Mouse (Mus musculus): Measurements from ENCODE around the gene Gm3558. TPM values are rescaled to one million over a fixed set of nuclear protein-coding genes. Genes with fewer than 3 reads are reported as not detected.
"Not testable (repeated sequence)": the region's sequence is repeated elsewhere in the genome, so short reads cannot be mapped to it uniquely, and the experiment has no call there.

Gm3558 gene
- 6.1 and 6.7 TPM in 2 replicates for polyA plus RNA-seq (2015; fragmentation: Nextera tagmentation; extraction: Ambion mirVana)

DNA sequence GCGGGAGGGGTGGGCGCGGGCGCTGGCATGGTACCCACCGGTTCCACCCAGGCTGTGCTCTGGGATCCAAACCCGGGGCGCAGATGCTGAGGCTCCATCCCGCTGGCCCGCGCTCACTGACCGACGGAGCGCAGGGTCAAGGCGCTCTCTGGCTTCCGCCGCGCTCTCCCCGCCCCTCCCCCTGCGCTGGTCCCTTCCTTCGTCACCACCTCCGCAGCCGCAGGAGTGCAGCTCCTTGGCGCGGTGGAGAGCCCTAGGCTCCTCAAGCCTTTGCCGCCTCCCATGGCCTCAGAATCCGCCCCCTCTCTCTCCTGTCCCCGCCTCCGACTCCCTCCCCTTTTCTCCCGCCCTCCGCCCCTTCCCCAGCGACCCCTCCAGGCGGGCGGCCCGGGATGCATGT, at the start of gene Gm3558:
Gene Gm3558 (minus strand): TSS at position 185 of the 400 bp plus-strand sequence.
- not testable (repeated sequence) for H3K27ac ChIP-seq (ENCODE audit: low read depth, low read length); H3K36me3 ChIP-seq (ENCODE audit: control insufficient read depth, insufficient read depth, low read length); H3K4me1 ChIP-seq (ENCODE audit: control insufficient read depth, insufficient read depth, low read depth, low read length); ATAC-seq; H3K9me3 ChIP-seq (ENCODE audit: control insufficient read depth, low read length); H3K27me3 ChIP-seq (replicated peaks; ENCODE audit: control insufficient read depth, insufficient read depth, low read length)
- WGBS = no CpG with 5 or more reads among the region's 34 CpGs
- H3K4me3 ChIP-seq (ENCODE audit: low read length) = peak within 1 kb of the TSS; percentile 46
- H3K9ac ChIP-seq (ENCODE audit: low read depth, low read length) = peak within 1 kb of the TSS; percentile 55
- peak within 1 kb of the TSS; percentile 55 for H3K4me2 ChIP-seq (ENCODE audit: low read length)

DNA sequence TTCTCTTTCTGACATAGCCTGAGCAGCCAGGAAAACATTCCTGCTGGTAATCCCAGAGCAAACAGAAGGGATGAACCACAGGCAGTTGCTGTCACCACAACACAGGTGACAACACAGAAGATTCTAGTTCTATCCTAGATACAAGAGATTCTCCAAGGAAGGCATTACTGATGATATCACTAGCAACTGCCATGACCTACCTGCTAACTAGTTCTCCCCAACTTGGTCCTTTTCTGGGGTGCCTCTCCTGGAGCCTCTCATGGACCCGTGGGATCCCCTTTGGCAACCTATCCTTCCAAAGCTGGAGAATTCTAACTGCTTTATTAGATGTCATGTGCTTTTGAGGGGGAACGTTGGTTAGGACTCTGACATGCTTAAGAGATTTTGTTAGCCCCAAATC, 27.1 kb upstream of the Gm3558 start, which contains the start of gene Gm10338:
Gene Gm10338 (minus strand): TSS at position 101 of the 400 bp plus-strand sequence.
- H3K27ac ChIP-seq (ENCODE audit: low read depth, low read length); ATAC-seq; H3K27me3 ChIP-seq (replicated peaks; ENCODE audit: control insufficient read depth, insufficient read depth, low read length); H3K4me1 ChIP-seq (ENCODE audit: control insufficient read depth, insufficient read depth, low read depth, low read length); H3K36me3 ChIP-seq (ENCODE audit: control insufficient read depth, insufficient read depth, low read length); H3K9me3 ChIP-seq (ENCODE audit: control insufficient read depth, low read length); H3K4me3 ChIP-seq (ENCODE audit: low read length); H3K9ac ChIP-seq (ENCODE audit: low read depth, low read length); H3K4me2 ChIP-seq (ENCODE audit: low read length): not testable (repeated sequence)
- no CpG with 5 or more reads among the region's 2 CpGs for whole genome bisulfite sequencing

DNA sequence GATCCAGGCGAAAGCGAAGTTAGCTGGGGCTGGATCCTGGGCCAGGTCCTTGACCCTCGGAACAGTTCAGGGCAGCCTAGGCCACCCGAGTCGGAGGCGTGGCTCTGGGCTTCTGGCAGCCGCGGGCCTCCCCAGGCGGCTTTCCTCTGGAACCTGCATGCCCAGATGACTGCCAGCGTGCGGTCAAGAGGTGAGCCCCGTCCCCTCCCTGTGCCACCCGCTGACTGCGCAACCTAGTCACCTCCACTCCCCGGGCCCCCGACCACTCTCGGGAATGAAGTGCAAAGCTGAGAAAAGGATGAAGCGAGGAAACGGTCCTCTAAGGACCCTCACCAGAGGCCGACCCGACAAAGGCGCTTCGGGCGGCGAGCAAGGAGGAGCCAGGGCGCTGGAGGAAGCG, 476 bp downstream of the Gm3558 start:
- WGBS = under 1% methylated on average over 19 of the region's 27 CpGs
- H3K9me3 ChIP-seq (ENCODE audit: control insufficient read depth, low read length); H3K36me3 ChIP-seq (ENCODE audit: control insufficient read depth, insufficient read depth, low read length); H3K4me1 ChIP-seq (ENCODE audit: control insufficient read depth, insufficient read depth, low read depth, low read length); ATAC-seq; H3K27ac ChIP-seq (ENCODE audit: low read depth, low read length); H3K27me3 ChIP-seq (replicated peaks; ENCODE audit: control insufficient read depth, insufficient read depth, low read length): not testable (repeated sequence)
- peak overlapping the region; percentile 55 for H3K4me2 ChIP-seq (ENCODE audit: low read length)
- peak overlapping the region; percentile 55 for H3K9ac ChIP-seq (ENCODE audit: low read depth, low read length)
- peak overlapping the region; percentile 46 for H3K4me3 ChIP-seq (ENCODE audit: low read length)

DNA sequence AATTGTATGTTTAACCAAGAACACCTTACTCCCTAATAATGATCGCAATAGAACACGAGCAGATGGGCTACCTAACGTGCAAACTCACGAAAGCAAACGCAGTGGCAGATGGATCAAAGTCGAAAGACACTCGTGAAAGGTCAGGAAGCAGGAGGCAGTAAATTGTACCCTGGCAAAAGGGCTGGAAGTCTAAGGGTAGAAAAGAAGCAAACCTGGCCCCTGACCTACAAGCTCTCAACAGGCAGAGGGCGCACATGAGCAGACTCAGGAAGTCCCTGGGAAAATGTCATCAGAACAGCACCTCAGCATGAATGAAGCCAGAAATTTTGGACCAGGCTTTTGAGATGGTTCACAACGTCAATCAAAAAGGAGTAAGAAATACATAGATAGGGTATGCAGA, 1.1 kb downstream of the Gm3558 start:
- not testable (repeated sequence) for H3K9me3 ChIP-seq (ENCODE audit: control insufficient read depth, low read length); H3K27ac ChIP-seq (ENCODE audit: low read depth, low read length); H3K4me3 ChIP-seq (ENCODE audit: low read length); ATAC-seq; H3K4me2 ChIP-seq (ENCODE audit: low read length); H3K4me1 ChIP-seq (ENCODE audit: control insufficient read depth, insufficient read depth, low read depth, low read length); H3K9ac ChIP-seq (ENCODE audit: low read depth, low read length); H3K36me3 ChIP-seq (ENCODE audit: control insufficient read depth, insufficient read depth, low read length); H3K27me3 ChIP-seq (replicated peaks; ENCODE audit: control insufficient read depth, insufficient read depth, low read length)
- WGBS = 0% methylated on average over 3 of the region's 9 CpGs

Other genes with a start within 250 kb of the Gm3558 start
- gene Gm5797, start 236.2 kb downstream of the Gm3558 start, polyA plus RNA-seq (2015; fragmentation: Nextera tagmentation; extraction: Ambion mirVana) = not detected in 2 replicates
- not detected in 2 replicates for gene Gm8374, start 203.4 kb downstream of the Gm3558 start, polyA plus RNA-seq (2015; fragmentation: Nextera tagmentation; extraction: Ambion mirVana)
- 0.16 TPM in 1 of 2 replicates, not detected in the other for gene Gm3755, start 117.6 kb downstream of the Gm3558 start, polyA plus RNA-seq (2015; fragmentation: Nextera tagmentation; extraction: Ambion mirVana)
- 13.8 and 18.4 TPM in 2 replicates for gene Gm3752, start 84.8 kb downstream of the Gm3558 start, polyA plus RNA-seq (2015; fragmentation: Nextera tagmentation; extraction: Ambion mirVana)
- not detected in 2 replicates for gene Gm10338, start 27.0 kb upstream of the Gm3558 start, polyA plus RNA-seq (2015; fragmentation: Nextera tagmentation; extraction: Ambion mirVana)
- gene Gm10128, start 75.4 kb upstream of the Gm3558 start, polyA plus RNA-seq (2015; fragmentation: Nextera tagmentation; extraction: Ambion mirVana) = not detected in 2 replicates
- gene Gm26661, start 223.0 kb upstream of the Gm3558 start, polyA plus RNA-seq (2015; fragmentation: Nextera tagmentation; extraction: Ambion mirVana) = 0.38 TPM in 1 of 2 replicates, not detected in the other
- gene Flnb, start 249.4 kb upstream of the Gm3558 start, polyA plus RNA-seq (2015; fragmentation: Nextera tagmentation; extraction: Ambion mirVana) = 6.3 and 12.2 TPM in 2 replicates

Measured in hindbrain, embryonic 16.5 days (tissue).